Mouse (Mus musculus): ENCODE results near the gene Prkag3. TPM values are rescaled to one million over a fixed set of nuclear protein-coding genes. Genes with fewer than 3 reads are reported as not detected.

The Prkag3 gene
- polyA plus RNA-seq, 1 experiment from 2014 or later: 2.8 TPM

DNA sequence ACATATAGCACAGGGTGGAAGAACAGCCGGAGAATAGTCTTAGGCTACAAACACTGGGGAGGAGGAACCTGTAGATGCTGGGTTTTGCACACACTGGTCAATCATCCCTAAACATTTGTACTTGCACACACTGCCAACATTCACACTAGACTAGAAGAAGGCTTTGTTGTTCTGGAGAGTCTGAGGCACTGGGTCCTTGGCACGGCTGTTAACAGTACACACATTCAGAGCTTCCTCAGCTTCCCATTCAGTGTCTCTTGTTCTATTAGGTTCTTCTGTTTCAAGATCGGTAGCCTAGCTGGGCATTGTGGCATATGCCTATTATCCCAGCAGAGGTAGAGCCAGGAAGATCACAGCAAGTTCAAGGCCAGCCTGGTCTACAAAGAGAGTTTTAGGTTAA is 44.9 kb downstream of the Prkag3 start:
- Histone ChIP-seq H3K4me3 (no peak overlapping the region), H3K9ac (no peak overlapping the region), H3K9me3 (no peaks in the 10 kb centered on the region), H3K27ac (no peak overlapping the region), H3K27me3 (no peaks in the 10 kb centered on the region), H3K4me1 (no peaks in the 10 kb centered on the region), H3K4me2 (no peak overlapping the region), H3K36me3 (peaks cover 19% of the 10 kb centered on the region)
- WGBS: 73% methylated on average over 3 of the region's 3 CpGs
- ATAC-seq (ENCODE audit: insufficient number of reproducible peaks, low FRiP score, low TSS enrichment, low read depth): no peak

DNA sequence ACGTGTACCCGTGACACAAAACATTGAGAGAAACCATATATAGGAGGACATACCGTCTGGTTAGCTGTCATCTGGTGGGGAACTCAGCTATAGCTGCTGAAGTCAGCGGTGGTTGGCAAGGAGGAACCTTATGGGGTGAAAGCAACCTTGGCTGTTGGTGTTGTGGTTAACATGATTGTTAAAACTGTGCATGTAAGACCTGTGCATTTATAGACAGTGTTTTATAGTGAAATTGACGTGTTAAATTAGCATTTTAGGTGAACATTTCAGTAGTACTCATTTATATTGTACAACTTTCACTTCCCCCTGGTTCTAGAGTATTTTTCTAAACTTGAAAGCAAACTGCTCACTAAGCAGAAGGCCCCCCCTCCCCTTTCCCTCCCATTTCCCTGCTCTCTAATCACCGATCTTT is 46.9 kb downstream of the Prkag3 start:
- Histone ChIP-seq H3K9ac (no peak overlapping the region), H3K27ac (no peak overlapping the region), H3K4me3 (no peak overlapping the region), H3K9me3 (no peaks in the 10 kb centered on the region), H3K27me3 (no peaks in the 10 kb centered on the region), H3K4me1 (no peaks in the 10 kb centered on the region), H3K4me2 (no peak overlapping the region), H3K36me3 (peaks cover 39% of the 10 kb centered on the region)
- WGBS: 79% methylated on average over 6 of the region's 6 CpGs
- ATAC-seq (ENCODE audit: insufficient number of reproducible peaks, low FRiP score, low TSS enrichment, low read depth): no peak

DNA sequence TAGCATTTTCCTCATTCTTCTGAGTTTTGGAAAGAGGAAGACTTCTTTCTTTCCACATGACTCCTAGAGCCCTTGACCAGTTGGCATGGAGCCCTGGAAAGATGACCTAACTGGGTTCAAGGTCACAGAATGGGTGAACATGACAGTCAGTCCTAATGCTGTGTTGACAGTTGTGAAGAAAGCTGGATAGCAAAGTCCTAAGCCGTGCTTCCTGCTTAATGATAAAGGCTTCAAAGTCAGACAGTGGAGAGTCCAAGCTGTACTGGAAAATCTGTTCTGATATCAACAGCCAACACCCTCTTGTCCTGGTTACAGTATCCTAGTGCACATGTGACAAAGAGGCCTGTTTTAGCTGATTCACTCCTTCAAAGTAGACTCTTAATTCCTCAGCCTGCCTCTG is 50.2 kb downstream of the Prkag3 start:
- Histone ChIP-seq H3K9me3 (no peaks in the 10 kb centered on the region), H3K27ac (no peak overlapping the region), H3K9ac (no peak overlapping the region), H3K36me3 (peaks cover 71% of the 10 kb centered on the region), H3K4me1 (no peaks in the 10 kb centered on the region), H3K27me3 (no peaks in the 10 kb centered on the region), H3K4me2 (no peak overlapping the region), H3K4me3 (no peak overlapping the region)
- 81% methylated on average over 1 of the region's 1 CpGs for WGBS
- ATAC-seq (ENCODE audit: insufficient number of reproducible peaks, low FRiP score, low TSS enrichment, low read depth): no peak

DNA sequence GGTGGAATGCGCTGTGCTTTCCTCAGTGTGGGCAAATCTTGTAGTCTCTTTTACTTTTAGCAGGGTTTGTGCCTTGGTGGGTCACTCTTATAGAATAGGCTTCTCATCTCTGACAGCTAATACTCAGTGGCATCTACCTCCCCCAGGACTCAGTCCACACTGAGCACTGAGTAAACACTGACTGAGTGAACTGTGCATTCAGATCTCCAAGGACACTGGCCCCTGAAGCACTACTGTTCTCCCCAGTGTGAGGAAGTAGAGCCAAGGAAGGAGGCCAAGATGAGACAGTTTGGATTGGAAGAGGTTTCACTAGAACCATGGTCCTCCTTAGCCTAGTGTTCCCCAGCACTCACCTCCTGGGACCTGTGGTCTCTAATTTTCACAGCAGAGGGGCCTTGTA is 50.7 kb downstream of the Prkag3 start:
- no peak for ATAC-seq (ENCODE audit: insufficient number of reproducible peaks, low FRiP score, low TSS enrichment, low read depth)
- Histone ChIP-seq H3K9me3 (no peaks in the 10 kb centered on the region), H3K4me2 (no peak overlapping the region), H3K36me3 (peaks cover 71% of the 10 kb centered on the region), H3K9ac (no peak overlapping the region), H3K4me3 (no peak overlapping the region), H3K4me1 (no peaks in the 10 kb centered on the region), H3K27me3 (no peaks in the 10 kb centered on the region), H3K27ac (no peak overlapping the region)
- WGBS: 100% methylated on average over 1 of the region's 1 CpGs

DNA sequence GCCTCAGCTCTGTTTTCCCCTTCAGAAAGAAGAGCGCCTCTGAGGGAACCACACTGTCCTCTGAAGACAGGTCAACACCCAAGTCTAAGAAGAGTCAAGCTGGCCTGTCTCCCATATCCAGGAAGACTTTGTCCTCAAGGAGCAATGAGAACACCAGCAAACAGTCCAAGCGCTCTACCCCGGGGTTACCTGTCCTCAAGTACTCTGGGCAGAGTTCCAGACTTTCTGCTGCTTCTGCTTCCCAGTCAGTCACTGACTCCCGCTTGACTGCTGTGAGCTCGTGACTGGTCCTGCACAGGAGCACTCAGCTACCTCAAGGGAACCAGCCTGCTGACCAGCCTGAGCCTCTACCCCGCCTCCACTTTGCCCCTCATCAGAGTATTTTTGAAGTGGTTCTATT is 51.6 kb downstream of the Prkag3 start:
- Histone ChIP-seq H3K9ac (no peak overlapping the region), H3K4me3 (no peak overlapping the region), H3K4me2 (no peak overlapping the region), H3K4me1 (no peaks in the 10 kb centered on the region), H3K9me3 (no peaks in the 10 kb centered on the region), H3K27ac (no peak overlapping the region), H3K36me3 (peaks cover 73% of the 10 kb centered on the region), H3K27me3 (no peaks in the 10 kb centered on the region)
- 88% methylated on average over 6 of the region's 6 CpGs for WGBS
- ATAC-seq (ENCODE audit: insufficient number of reproducible peaks, low FRiP score, low TSS enrichment, low read depth): no peak

DNA sequence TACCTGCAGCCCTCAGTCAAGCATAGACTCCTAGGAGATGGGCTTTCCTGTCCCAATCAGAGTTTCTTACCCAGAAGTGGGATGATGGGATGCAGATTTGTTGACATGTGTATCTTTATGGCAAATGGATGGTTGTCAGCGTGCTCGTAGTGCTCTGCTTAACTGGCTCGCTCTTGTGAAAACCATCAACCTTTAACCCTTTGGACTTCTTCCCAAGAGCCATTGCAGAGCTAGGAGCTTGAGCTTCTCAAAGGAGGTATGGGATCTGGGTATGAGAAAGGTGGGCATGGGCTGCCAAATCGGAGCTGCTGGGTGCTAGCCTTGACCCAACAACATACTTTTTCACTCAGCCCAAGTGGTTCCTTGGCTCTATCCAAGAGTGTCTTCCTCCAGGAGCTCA is 53.2 kb downstream of the Prkag3 start:
- Histone ChIP-seq H3K4me1 (no peaks in the 10 kb centered on the region), H3K36me3 (peaks cover 80% of the 10 kb centered on the region), H3K4me3 (no peak overlapping the region), H3K27me3 (no peaks in the 10 kb centered on the region), H3K27ac (no peak overlapping the region), H3K4me2 (no peak overlapping the region), H3K9me3 (no peaks in the 10 kb centered on the region), H3K9ac (no peak overlapping the region)
- 93% methylated on average over 4 of the region's 4 CpGs for WGBS
- ATAC-seq (ENCODE audit: insufficient number of reproducible peaks, low FRiP score, low TSS enrichment, low read depth): no peak

DNA sequence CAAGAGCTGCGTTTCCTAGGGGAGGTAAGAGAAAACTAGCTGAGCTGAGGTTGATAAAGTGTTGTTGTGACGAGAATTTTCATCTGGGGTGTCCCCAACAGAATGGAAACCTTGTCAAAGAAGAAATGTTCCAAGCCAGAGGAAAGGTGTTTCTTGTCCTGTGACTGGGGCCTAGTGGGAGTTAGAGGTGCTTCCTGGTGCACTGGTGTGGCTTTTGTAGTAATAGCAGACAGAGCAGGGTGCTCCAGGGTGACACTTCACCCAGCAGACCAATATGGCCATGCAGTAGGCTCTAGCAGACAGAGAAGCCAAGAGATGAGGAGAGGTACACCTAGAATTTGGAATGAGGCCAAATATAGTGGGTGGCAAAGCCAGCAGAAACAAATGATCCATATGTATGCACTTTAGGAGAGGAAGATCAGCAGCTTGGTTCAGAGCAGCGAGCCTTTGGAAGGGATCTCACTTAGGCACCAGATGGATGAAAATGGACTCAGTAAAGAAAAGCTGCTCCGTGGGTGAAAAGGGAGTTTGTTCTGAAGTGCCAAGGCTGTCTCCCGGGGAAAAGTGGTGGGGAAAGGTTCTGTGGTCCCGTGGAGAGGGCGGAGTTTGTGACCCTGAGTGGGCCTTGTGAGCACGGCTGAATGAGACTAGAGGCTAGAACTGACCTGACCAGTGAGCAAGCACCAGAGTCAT is 55.0 kb downstream of the Prkag3 start:
- Histone ChIP-seq H3K4me3 (no peak overlapping the region), H3K4me1 (no peaks in the 10 kb centered on the region), H3K36me3 (peaks cover 84% of the 10 kb centered on the region), H3K9me3 (no peaks in the 10 kb centered on the region), H3K27ac (no peak overlapping the region), H3K9ac (no peak overlapping the region), H3K27me3 (no peaks in the 10 kb centered on the region), H3K4me2 (no peak overlapping the region)
- ATAC-seq (ENCODE audit: insufficient number of reproducible peaks, low FRiP score, low TSS enrichment, low read depth): no peak
- 94% methylated on average over 8 of the region's 8 CpGs for WGBS

Other genes with a start within 250 kb of the Prkag3 start
- 52.7 and 55.8 TPM in 2 replicates for gene Cnot9, start 243.2 kb downstream of the Prkag3 start, polyA plus RNA-seq (2015; fragmentation: Nextera tagmentation; extraction: Ambion mirVana)
- 0.92 and 1.6 TPM in 2 replicates for gene Plcd4, start 206.3 kb downstream of the Prkag3 start, polyA plus RNA-seq (2015; fragmentation: Nextera tagmentation; extraction: Ambion mirVana)
- gene Usp37, start 204.9 kb downstream of the Prkag3 start, polyA plus RNA-seq (2015; fragmentation: Nextera tagmentation; extraction: Ambion mirVana): 26.3 and 30.5 TPM in 2 replicates
- gene Zfp142, start 161.0 kb downstream of the Prkag3 start, polyA plus RNA-seq (2015; fragmentation: Nextera tagmentation; extraction: Ambion mirVana): 7.3 and 7.5 TPM in 2 replicates
- gene Bcs1l, start 160.9 kb downstream of the Prkag3 start, polyA plus RNA-seq (2015; fragmentation: Nextera tagmentation; extraction: Ambion mirVana): 14.0 and 16.4 TPM in 2 replicates
- gene Rnf25, start 147.8 kb downstream of the Prkag3 start, polyA plus RNA-seq (2015; fragmentation: Nextera tagmentation; extraction: Ambion mirVana): 40.7 and 41.0 TPM in 2 replicates
- gene Stk36, start 147.8 kb downstream of the Prkag3 start, polyA plus RNA-seq (2015; fragmentation: Nextera tagmentation; extraction: Ambion mirVana): 5.4 and 6.5 TPM in 2 replicates
- gene Ttll4, start 87.5 kb downstream of the Prkag3 start, polyA plus RNA-seq (2015; fragmentation: Nextera tagmentation; extraction: Ambion mirVana): 10.3 and 12.3 TPM in 2 replicates
- gene Cyp27a1, start 35.6 kb downstream of the Prkag3 start, polyA plus RNA-seq (2015; fragmentation: Nextera tagmentation; extraction: Ambion mirVana): 9.7 and 10.5 TPM in 2 replicates
- 49.5 and 53.6 TPM in 2 replicates for gene Wnt6, start 22.7 kb upstream of the Prkag3 start, polyA plus RNA-seq (2015; fragmentation: Nextera tagmentation; extraction: Ambion mirVana)
- gene Wnt10a, start 42.3 kb upstream of the Prkag3 start, polyA plus RNA-seq (2015; fragmentation: Nextera tagmentation; extraction: Ambion mirVana): 9.0 and 9.1 TPM in 2 replicates
- not detected in 2 replicates for gene Cdk5r2, start 105.7 kb upstream of the Prkag3 start, polyA plus RNA-seq (2015; fragmentation: Nextera tagmentation; extraction: Ambion mirVana)
- 0.17 TPM in 1 of 2 replicates, not detected in the other for gene Fev, start 136.2 kb upstream of the Prkag3 start, polyA plus RNA-seq (2015; fragmentation: Nextera tagmentation; extraction: Ambion mirVana)
- 0.28 TPM in 1 of 2 replicates, not detected in the other for gene Cryba2, start 143.9 kb upstream of the Prkag3 start, polyA plus RNA-seq (2015; fragmentation: Nextera tagmentation; extraction: Ambion mirVana)
- not detected in 2 replicates for gene Cfap65, start 186.4 kb upstream of the Prkag3 start, polyA plus RNA-seq (2015; fragmentation: Nextera tagmentation; extraction: Ambion mirVana)
- 4.8 and 8.2 TPM in 2 replicates for gene Ihh, start 202.5 kb upstream of the Prkag3 start, polyA plus RNA-seq (2015; fragmentation: Nextera tagmentation; extraction: Ambion mirVana)